Mouse (Mus musculus) midbrain, embryonic 13.5 days (tissue): ENCODE measurements around the gene Guca1b. TPM values are rescaled to one million over a fixed set of nuclear protein-coding genes. Genes with fewer than 3 reads are reported as not detected.

Experiments used
- ATAC-seq: fragments of 200-750 bp; cut with Nextera tagmentation; 2 replicates; pipeline ENCODE4 v1.8.0; 2017; ENCODE audit warnings: mild to moderate bottlenecking, moderate TSS enrichment, moderate library complexity
- H3K27ac ChIP-seq: fragments of 300-500 bp; sonication (generic); 2 replicates; pipeline ENCODE4 v1.5.1; 2015; ENCODE audit warnings: inconsistent platforms, mild to moderate bottlenecking, moderate library complexity
- H3K27me3 ChIP-seq: fragments of 300-500 bp; sonication (generic); 2 replicates; pipeline ENCODE4 v1.6.1; 2015; ENCODE audit warnings: mild to moderate bottlenecking, inconsistent platforms
- H3K36me3 ChIP-seq: fragments of 300-500 bp; sonication (generic); 2 replicates; pipeline ENCODE4 v1.6.1; 2015; ENCODE audit warnings: mild to moderate bottlenecking, inconsistent platforms
- H3K4me1 ChIP-seq: fragments of 300-500 bp; sonication (generic); replicated peaks from 2 replicates; pipeline ENCODE4 v1.6.1; 2015; ENCODE audit warnings: inconsistent platforms
- H3K4me2 ChIP-seq: fragments of 300-500 bp; sonication (generic); replicated peaks from 2 replicates; pipeline ENCODE4 v1.6.1; 2015; ENCODE audit warnings: moderate library complexity, mild to moderate bottlenecking, inconsistent platforms
- H3K4me3 ChIP-seq: fragments of 300-500 bp; sonication (generic); replicated peaks from 2 replicates; pipeline ENCODE4 v1.5.1; 2015; ENCODE audit warnings: mild to moderate bottlenecking, inconsistent platforms
- H3K9ac ChIP-seq: fragments of 300-500 bp; sonication (generic); replicated peaks from 2 replicates; pipeline ENCODE4 v1.6.1; 2015; ENCODE audit warnings: mild to moderate bottlenecking, inconsistent platforms
- H3K9me3 ChIP-seq: fragments of 300-500 bp; sonication (generic); 2 replicates; pipeline ENCODE4 v1.6.1; 2016; ENCODE audit warnings: mild to moderate bottlenecking, inconsistent platforms
- WGBS: fragments of 180-500 bp; shearing (Covaris S2); methylation state at CpG from one replicate; pipeline ENCODE4 v1.1.7; 2015; 5-methylcytosine and 5-hydroxymethylcytosine counted together
- polyA plus RNA-seq: library from polyadenylated mRNA; unstranded; fragments of >200 nt; fragmentation: Nextera tagmentation; extraction: Ambion mirVana; gene quantifications from 2 replicates; pipeline ENCODE4 v1.2.1, GENCODE M21; 2015

Gene Guca1b
- polyA plus RNA-seq, 1 experiment from 2014 or later = 0.93 TPM

DNA sequence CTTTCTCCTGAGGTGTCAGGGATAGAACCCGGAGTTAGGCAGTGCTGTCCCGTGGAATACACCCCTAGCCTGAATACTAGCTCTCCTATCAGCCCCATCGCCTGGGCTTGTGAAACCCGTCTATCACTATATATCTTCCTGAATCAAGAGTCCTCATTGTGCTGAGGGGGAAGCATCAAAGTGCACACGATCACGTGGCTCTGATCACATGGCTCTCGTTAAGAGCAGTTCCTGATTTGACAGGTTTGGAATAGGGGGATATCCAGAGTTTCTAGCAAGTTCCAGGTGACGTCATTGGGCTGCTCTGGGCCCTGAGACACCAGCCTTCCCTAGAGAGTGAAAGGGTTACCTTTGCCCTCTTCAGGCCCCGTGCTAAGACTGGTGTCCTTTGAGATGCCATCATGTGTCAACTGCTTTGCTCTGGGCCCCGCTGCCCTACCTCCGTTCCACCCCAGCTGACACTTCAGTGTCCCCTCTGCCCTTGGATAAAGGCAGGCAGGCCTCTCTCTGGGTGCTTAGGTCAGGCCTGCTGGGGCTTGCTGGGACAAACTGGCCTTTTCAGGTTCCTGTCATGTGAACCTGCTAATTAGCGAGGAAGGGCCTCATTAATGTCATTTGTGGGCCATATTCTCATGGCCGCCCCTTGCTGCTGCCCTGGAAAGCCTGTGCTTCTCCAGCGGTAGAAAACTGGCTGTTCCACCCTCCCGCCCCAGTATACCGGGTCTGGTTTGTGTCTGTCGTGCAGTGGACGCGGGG, 56.3 kb downstream of the Guca1b start:
- Histone ChIP-seq H3K4me3 (no peak overlapping the region), H3K9me3 (no peaks in the 10 kb centered on the region), H3K27ac (no peak overlapping the region), H3K9ac (no peak overlapping the region), H3K27me3 (peaks cover 31% of the 10 kb centered on the region), H3K36me3 (no peaks in the 10 kb centered on the region), H3K4me1 (peaks cover 18% of the 10 kb centered on the region), H3K4me2 (no peak overlapping the region)
- 76% methylated on average over 19 of the region's 19 CpGs for WGBS
- no peak for ATAC-seq

GRCm38 (mm10) chr17:47442271-47442670, 57.1 kb downstream of the Guca1b start:
- Histone ChIP-seq H3K27me3 (peaks cover 23% of the 10 kb centered on the region), H3K4me3 (no peak overlapping the region), H3K9me3 (no peaks in the 10 kb centered on the region), H3K27ac (no peak overlapping the region), H3K4me1 (peaks cover 10% of the 10 kb centered on the region), H3K9ac (no peak overlapping the region), H3K36me3 (no peaks in the 10 kb centered on the region), H3K4me2 (no peak overlapping the region)
- WGBS = 92% methylated on average over 3 of the region's 3 CpGs
- no peak for ATAC-seq

Other genes with a start within 250 kb of the Guca1b start
- gene Mrps10, start 16.5 kb upstream of the Guca1b start, polyA plus RNA-seq = 76.8 and 81.0 TPM in 2 replicates
- 0.19 and 0.31 TPM in 2 replicates for gene Guca1a, start 15.2 kb downstream of the Guca1b start, polyA plus RNA-seq
- gene AI661453, start 51.2 kb downstream of the Guca1b start, polyA plus RNA-seq = 0.26 and 0.30 TPM in 2 replicates
- gene 1700001C19Rik, start 52.0 kb downstream of the Guca1b start, polyA plus RNA-seq = 0.62 and 0.70 TPM in 2 replicates
- 24.6 and 27.3 TPM in 2 replicates for gene Taf8, start 116.9 kb downstream of the Guca1b start, polyA plus RNA-seq
- 60.4 and 71.4 TPM in 2 replicates for gene Ccnd3, start 119.7 kb downstream of the Guca1b start, polyA plus RNA-seq
- 31.9 and 32.4 TPM in 2 replicates for gene Bysl, start 226.1 kb downstream of the Guca1b start, polyA plus RNA-seq
- 43.8 and 44.3 TPM in 2 replicates for gene Med20, start 226.2 kb downstream of the Guca1b start, polyA plus RNA-seq
- 2.4 and 3.7 TPM in 2 replicates for gene Gm20517, start 226.2 kb downstream of the Guca1b start, polyA plus RNA-seq
- gene Usp49, start 245.3 kb downstream of the Guca1b start, polyA plus RNA-seq = 10.0 and 10.8 TPM in 2 replicates